Mouse (Mus musculus): Measurements from ENCODE around the gene Gm13696. TPM values are rescaled to one million over a fixed set of nuclear protein-coding genes. Genes with fewer than 3 reads are reported as not detected.

Gm13696 gene
- polyA plus RNA-seq, 1 experiment from 2014 or later = not detected

GRCm38 (mm10) chr2:84018330-84018729 lies 45.4 kb downstream of the Gm13696 start:
- WGBS = 37% methylated on average over 3 of the region's 3 CpGs

GRCm38 (mm10) chr2:84019519-84020305 lies 46.8 kb downstream of the Gm13696 start:
- H3K27me3 ChIP-seq (replicated peaks; ENCODE audit: control insufficient read depth, insufficient read depth, low read length) = no peaks in the 10 kb centered on the region
- no peak overlapping the region for H3K9ac ChIP-seq (ENCODE audit: low read depth, low read length)
- H3K9me3 ChIP-seq (ENCODE audit: control insufficient read depth, low read length) = no peaks in the 10 kb centered on the region
- 63% methylated on average over 8 of the region's 8 CpGs for WGBS
- H3K36me3 ChIP-seq (ENCODE audit: control insufficient read depth, insufficient read depth, low read length) = no peaks in the 10 kb centered on the region
- no peak overlapping the region for H3K27ac ChIP-seq (replicated peaks; ENCODE audit: low read depth, low read length)
- DNase-seq (ENCODE audit: low spot score) = peak; percentile 45
- no peak overlapping the region for H3K4me3 ChIP-seq (ENCODE audit: low read depth, low read length)
- peaks cover 2% of the 10 kb centered on the region; the same call in 1 of the 2 replicates for H3K4me1 ChIP-seq (ENCODE audit: control insufficient read depth, insufficient read depth, low read length)
- ATAC-seq (ENCODE audit: low read depth) = no peak
- no peak overlapping the region for H3K4me2 ChIP-seq (ENCODE audit: low read depth, low read length)

More at GRCm38 (mm10) chr2:84018330-84018729, 45.4 kb downstream of the Gm13696 start:
- no peak overlapping the region for H3K27ac ChIP-seq (replicated peaks; ENCODE audit: low read depth, low read length)
- no peaks in the 10 kb centered on the region for H3K9me3 ChIP-seq (ENCODE audit: control insufficient read depth, low read length)
- H3K36me3 ChIP-seq (ENCODE audit: control insufficient read depth, insufficient read depth, low read length) = no peaks in the 10 kb centered on the region
- peak; percentile 69 for DNase-seq (ENCODE audit: low spot score)
- peaks cover 2% of the 10 kb centered on the region; the same call in 1 of the 2 replicates for H3K4me1 ChIP-seq (ENCODE audit: control insufficient read depth, insufficient read depth, low read length)
- no peak overlapping the region for H3K9ac ChIP-seq (ENCODE audit: low read depth, low read length)
- no peak overlapping the region for H3K4me3 ChIP-seq (ENCODE audit: low read depth, low read length)
- H3K4me2 ChIP-seq (ENCODE audit: low read depth, low read length) = no peak overlapping the region
- no peak for ATAC-seq (ENCODE audit: low read depth)
- H3K27me3 ChIP-seq (replicated peaks; ENCODE audit: control insufficient read depth, insufficient read depth, low read length) = no peaks in the 10 kb centered on the region

- Histone ChIP-seq H3K36me3 (ENCODE audit: control insufficient read depth, insufficient read depth, low read length) (no peaks in the 10 kb centered on the region), H3K4me2 (ENCODE audit: low read depth, low read length) (no peak overlapping the region), H3K4me3 (ENCODE audit: low read depth, low read length) (no peak overlapping the region), H3K27me3 (replicated peaks; ENCODE audit: control insufficient read depth, insufficient read depth, low read length) (no peaks in the 10 kb centered on the region), H3K27ac (replicated peaks; ENCODE audit: low read depth, low read length) (no peak overlapping the region), H3K9me3 (ENCODE audit: control insufficient read depth, low read length) (no peaks in the 10 kb centered on the region), H3K4me1 (ENCODE audit: control insufficient read depth, insufficient read depth, low read length) (peaks cover 2% of the 10 kb centered on the region; the same call in 1 of the 2 replicates), H3K9ac (ENCODE audit: low read depth, low read length) (no peak overlapping the region)
- no peak for DNase-seq (ENCODE audit: low spot score)
- no peak for ATAC-seq (ENCODE audit: low read depth)
- WGBS = 70% methylated on average over 2 of the region's 2 CpGs
These were observed 49.0 kb downstream of the Gm13696 start for GRCm38 (mm10) chr2:84021930-84022329.

GRCm38 (mm10) chr2:84022905-84023304 lies 50.0 kb downstream of the Gm13696 start:
- H3K27me3 ChIP-seq (replicated peaks; ENCODE audit: control insufficient read depth, insufficient read depth, low read length) = no peaks in the 10 kb centered on the region
- no peaks in the 10 kb centered on the region for H3K36me3 ChIP-seq (ENCODE audit: control insufficient read depth, insufficient read depth, low read length)
- no peak overlapping the region for H3K4me2 ChIP-seq (ENCODE audit: low read depth, low read length)
- H3K9me3 ChIP-seq (ENCODE audit: control insufficient read depth, low read length) = no peaks in the 10 kb centered on the region
- no peak for DNase-seq (ENCODE audit: low spot score)
- H3K9ac ChIP-seq (ENCODE audit: low read depth, low read length) = no peak overlapping the region
- peaks cover 2% of the 10 kb centered on the region; the same call in 1 of the 2 replicates for H3K4me1 ChIP-seq (ENCODE audit: control insufficient read depth, insufficient read depth, low read length)
- 73% methylated on average over 2 of the region's 2 CpGs for WGBS
- ATAC-seq (ENCODE audit: low read depth) = no peak
- no peak overlapping the region for H3K27ac ChIP-seq (replicated peaks; ENCODE audit: low read depth, low read length)
- no peak overlapping the region for H3K4me3 ChIP-seq (ENCODE audit: low read depth, low read length)

GRCm38 (mm10) chr2:84023319-84023718 lies 50.4 kb downstream of the Gm13696 start:
- Histone ChIP-seq H3K4me2 (ENCODE audit: low read depth, low read length) (no peak overlapping the region), H3K4me1 (ENCODE audit: control insufficient read depth, insufficient read depth, low read length) (peaks cover 2% of the 10 kb centered on the region; the same call in 1 of the 2 replicates), H3K36me3 (ENCODE audit: control insufficient read depth, insufficient read depth, low read length) (no peaks in the 10 kb centered on the region), H3K9ac (ENCODE audit: low read depth, low read length) (no peak overlapping the region), H3K27me3 (replicated peaks; ENCODE audit: control insufficient read depth, insufficient read depth, low read length) (no peaks in the 10 kb centered on the region), H3K4me3 (ENCODE audit: low read depth, low read length) (no peak overlapping the region), H3K27ac (replicated peaks; ENCODE audit: low read depth, low read length) (no peak overlapping the region), H3K9me3 (ENCODE audit: control insufficient read depth, low read length) (no peaks in the 10 kb centered on the region)
- DNase-seq (ENCODE audit: low spot score) (no peak), ATAC-seq (ENCODE audit: low read depth) (no peak)
- 76% methylated on average over 2 of the region's 2 CpGs for WGBS

Other genes starting within 250 kb of the Gm13696 start
- gene Itgav, start 248.7 kb upstream of the Gm13696 start, polyA plus RNA-seq (2014; fragmentation: Nextera tagmentation; extraction: Ambion mirVana) = 92.5 and 105 TPM in 2 replicates
- 21.0 TPM in 2 replicates for gene Fam171b, start 160.5 kb upstream of the Gm13696 start, polyA plus RNA-seq (2014; fragmentation: Nextera tagmentation; extraction: Ambion mirVana)
- 0.53 TPM in 1 of 2 replicates, not detected in the other for gene Zswim2, start 31.9 kb upstream of the Gm13696 start, polyA plus RNA-seq (2014; fragmentation: Nextera tagmentation; extraction: Ambion mirVana)
- not detected in 2 replicates for gene Gm13698, start 17.4 kb upstream of the Gm13696 start, polyA plus RNA-seq (2014; fragmentation: Nextera tagmentation; extraction: Ambion mirVana)
- not detected in 2 replicates for gene Gm13693, start 11.6 kb upstream of the Gm13696 start, polyA plus RNA-seq (2014; fragmentation: Nextera tagmentation; extraction: Ambion mirVana)
- gene Gm13695, start 5.8 kb upstream of the Gm13696 start, polyA plus RNA-seq (2014; fragmentation: Nextera tagmentation; extraction: Ambion mirVana) = not detected in 2 replicates
- gene Gm13694, start 5.8 kb downstream of the Gm13696 start, polyA plus RNA-seq (2014; fragmentation: Nextera tagmentation; extraction: Ambion mirVana) = not detected in 2 replicates
- not detected in 2 replicates for gene Gm13697, start 11.6 kb downstream of the Gm13696 start, polyA plus RNA-seq (2014; fragmentation: Nextera tagmentation; extraction: Ambion mirVana)
- gene Gm13691, start 17.4 kb downstream of the Gm13696 start, polyA plus RNA-seq (2014; fragmentation: Nextera tagmentation; extraction: Ambion mirVana) = not detected in 2 replicates

All from embryonic facial prominence, embryonic 14.5 days (tissue).